ENCODE assay signal across 16 mouse cellular contexts in genomic region chr14:120686751-120687150, GRCm38 (mm10).
"Had no signal": no experiment of that assay in that cellular context is flagged by ENCODE, and none has a peak within 500 bp of the region (broad histone marks: within the 10 kb centered on the region; RNA-seq: fewer than 3 reads in every experiment).

No protein-coding gene starts in this region.

- H3K27me3 ChIP-seq: kidney, embryonic 15.5 days; liver, embryonic 15.5 days; lung, embryonic 15.5 days; midbrain, embryonic 15.5 days; neural tube, embryonic 12.5 days had no signal

- H3K9ac ChIP-seq: kidney, embryonic 15.5 days; liver, embryonic 15.5 days; lung, embryonic 15.5 days; midbrain, embryonic 15.5 days; neural tube, embryonic 12.5 days had no signal

- H3K4me1 ChIP-seq: kidney, embryonic 15.5 days; limb, embryonic 10.5 days; liver, embryonic 15.5 days; megakaryocyte, embryonic 14.5 days; midbrain, embryonic 15.5 days; neural tube, embryonic 12.5 days had no signal

- H3K27ac ChIP-seq: kidney, embryonic 15.5 days; left cerebral cortex, adult 2 months; limb, embryonic 10.5 days; liver, embryonic 15.5 days; lung, embryonic 15.5 days; macrophage; midbrain, embryonic 15.5 days; neural tube, embryonic 12.5 days had no signal

- H3K4me3 ChIP-seq: kidney, embryonic 15.5 days; left cerebral cortex, adult 2 months; limb, embryonic 10.5 days; liver, embryonic 15.5 days; lung, embryonic 15.5 days; megakaryocyte, embryonic 14.5 days; midbrain, embryonic 15.5 days; neural tube, embryonic 12.5 days had no signal

- H3K36me3 ChIP-seq: kidney, embryonic 15.5 days; limb, embryonic 10.5 days; liver, embryonic 15.5 days; lung, embryonic 15.5 days; midbrain, embryonic 15.5 days; neural tube, embryonic 12.5 days had no signal

- H3K9me3 ChIP-seq: kidney, embryonic 15.5 days; limb, embryonic 10.5 days; liver, embryonic 15.5 days; lung, embryonic 15.5 days; midbrain, embryonic 15.5 days; neural tube, embryonic 12.5 days had no signal

- ATAC-seq: midbrain, embryonic 15.5 days had no signal

- DNase-seq: kidney, postnatal 14 days; right cerebral cortex, postnatal 4 days; spleen, adult 18-20 months; thymus, adult 18-20 months; thymus, postnatal 14 days had no signal

- H3K4me2 ChIP-seq: kidney, embryonic 15.5 days; liver, embryonic 11.5 days; liver, embryonic 15.5 days; lung, embryonic 15.5 days; midbrain, embryonic 11.5 days; midbrain, embryonic 15.5 days; neural tube, embryonic 12.5 days had no signal
